9 mouse cellular contexts compared by ENCODE assay signal in genomic region chr2:92322669-92323068, GRCm38 (mm10). TPM values are rescaled to one million over a fixed set of nuclear protein-coding genes. Genes with fewer than 3 reads are reported as not detected.
DNase-seq lines count a peak whose midpoint lies in the region; ATAC-seq and TF ChIP-seq lines count a peak whose summit lies in the region.
"Had no signal": no experiment of that assay in that cellular context is flagged by ENCODE, and none has a peak within 500 bp of the region (broad histone marks: within the 10 kb centered on the region; RNA-seq: fewer than 3 reads in every experiment).

No protein-coding gene starts in this region.

- H3K36me3 ChIP-seq in testis, adult 2 months (ENCODE audit: control insufficient read depth, insufficient read depth, low read length) = peaks cover 2% of the 10 kb centered on the region; the same call in 1 of the 2 replicates
- H3K36me3 ChIP-seq in forebrain, embryonic 16.5 days (ENCODE audit: control insufficient read depth, insufficient read depth) = peaks cover 6% of the 10 kb centered on the region

- H3K4me1 ChIP-seq in testis, adult 2 months (ENCODE audit: control insufficient read depth, insufficient read depth, low read length) = no peaks in the 10 kb centered on the region
- no peaks in the 10 kb centered on the region for H3K4me1 ChIP-seq in forebrain, embryonic 16.5 days (replicated peaks; ENCODE audit: control insufficient read depth, insufficient read depth, low read length)
- H3K4me1 ChIP-seq: neural tube, embryonic 12.5 days had no signal

- peak; percentile 20; the same call in 1 of the 2 replicates for TF ChIP-seq CTCF in testis, adult 2 months (IDR thresholded peaks at IDR 0.05; ENCODE audit: control insufficient read depth, insufficient read depth, insufficient replicate concordance, low read depth, low read length)

- TF ChIP-seq POLR2A in testis, adult 2 months (IDR thresholded peaks at IDR 0.05; ENCODE audit: control insufficient read depth, low read depth, low read length) = no peak

- no peaks in the 10 kb centered on the region for H3K27me3 ChIP-seq in testis, adult 2 months (ENCODE audit: control insufficient read depth, insufficient read depth, low read length)
- H3K27me3 ChIP-seq in forebrain, embryonic 16.5 days (replicated peaks; ENCODE audit: control insufficient read depth, insufficient read depth, low read length) = no peaks in the 10 kb centered on the region
- H3K27me3 ChIP-seq: neural tube, embryonic 12.5 days had no signal

- ATAC-seq in common myeloid progenitor, adult 5-6 weeks (replicated peaks; ENCODE audit: low read depth, poor library complexity, severe bottlenecking) = peak; percentile 42; the same call in 1 of the 2 replicates
- 0 out of 2 replicates have a peak, but pooled peaks have one; percentile 48 for ATAC-seq in megakaryocyte-erythroid progenitor cell, adult 5-6 weeks (replicated peaks; ENCODE audit: low FRiP score, low TSS enrichment, poor library complexity, severe bottlenecking)
- no peak for ATAC-seq in forebrain, embryonic 16.5 days

- no peaks in the 10 kb centered on the region for H3K9me3 ChIP-seq in forebrain, embryonic 16.5 days (ENCODE audit: control insufficient read depth, low read length)
- H3K9me3 ChIP-seq: neural tube, embryonic 12.5 days had no signal

- WGBS in forebrain, embryonic 16.5 days = 94% methylated on average over 2 of the region's 2 CpGs

- no peak overlapping the region for H3K4me2 ChIP-seq in forebrain, embryonic 16.5 days (ENCODE audit: low read length)
- H3K4me2 ChIP-seq: neural tube, embryonic 12.5 days had no signal

- no peak overlapping the region for H3K9ac ChIP-seq in forebrain, embryonic 16.5 days (replicated peaks; ENCODE audit: low read depth, low read length)
- H3K9ac ChIP-seq: neural tube, embryonic 12.5 days had no signal

- H3K4me3 ChIP-seq in testis, adult 2 months (ENCODE audit: control insufficient read depth, low read depth, low read length) = no peak overlapping the region
- H3K4me3 ChIP-seq in forebrain, embryonic 16.5 days (replicated peaks; ENCODE audit: low read length) = no peak overlapping the region
- H3K4me3 ChIP-seq: neural tube, embryonic 12.5 days had no signal

- H3K27ac ChIP-seq in testis, adult 2 months (ENCODE audit: control insufficient read depth, insufficient read depth, low read depth, low read length) = no peak overlapping the region
- H3K27ac ChIP-seq in forebrain, embryonic 16.5 days (ENCODE audit: low read length) = no peak overlapping the region
- H3K27ac ChIP-seq: neural tube, embryonic 12.5 days had no signal

- peak; percentile 8 to 58 for DNase-seq in heart, adult 18-20 months
- DNase-seq in heart, adult 9 months (ENCODE audit: low spot score in 2 of 2) = no peak
- DNase-seq in testis, postnatal 14 days (ENCODE audit: low spot score) = no peak
- DNase-seq in cerebellum, adult 11 months = no peak

RNA-seq across cellular contexts. Expression of gene Pex16, which starts 51.8 kb away (rescaled TPM):
- total RNA-seq in heart, adult 18-20 months (2021) = 10 to 100 TPM; 24.8 to 27.4 TPM
- polyA plus RNA-seq in testis, adult 2 months (2012; rRNA removed) = 89.9 and 91.5 TPM in 2 replicates
- 16.0 and 18.1 TPM in 2 replicates for total RNA-seq in common myeloid progenitor, adult 5-6 weeks (2017)
- 13.1 and 25.7 TPM in 2 replicates for total RNA-seq in megakaryocyte-erythroid progenitor cell, adult 5-6 weeks (2014; fragmentation: Nextera tagmentation)
- total RNA-seq in megakaryocyte-erythroid progenitor cell, adult 5-6 weeks (2017) = 12.1 and 17.2 TPM in 2 replicates
- 38.3 and 42.0 TPM in 2 replicates for polyA plus RNA-seq in forebrain, embryonic 16.5 days (2015; fragmentation: Nextera tagmentation; extraction: Ambion mirVana)

RNA-seq across cellular contexts. Expression of gene Large2, which starts 52.0 kb away (rescaled TPM):
- under 1 TPM in 1 of 2 experiments, not detected in 1; 0.41 TPM for total RNA-seq in heart, adult 18-20 months (2021)
- 11.2 and 11.8 TPM in 2 replicates for polyA plus RNA-seq in testis, adult 2 months (2012; rRNA removed)
- total RNA-seq in common myeloid progenitor, adult 5-6 weeks (2017) = 0.15 and 1.8 TPM in 2 replicates
- not detected in 2 replicates for total RNA-seq in megakaryocyte-erythroid progenitor cell, adult 5-6 weeks (2014; fragmentation: Nextera tagmentation)
- not detected in 2 replicates for total RNA-seq in megakaryocyte-erythroid progenitor cell, adult 5-6 weeks (2017)
- polyA plus RNA-seq in forebrain, embryonic 16.5 days (2015; fragmentation: Nextera tagmentation; extraction: Ambion mirVana) = 1.4 and 2.4 TPM in 2 replicates

RNA-seq across cellular contexts. Expression of gene 1700029I15Rik, which starts 59.7 kb away (rescaled TPM):
- total RNA-seq in heart, adult 18-20 months (2021) = 1 to 10 TPM in 1 of 2 experiments, under 1 TPM in 1; 0.25 to 1.1 TPM
- polyA plus RNA-seq in testis, adult 2 months (2012; rRNA removed) = 565 and 772 TPM in 2 replicates
- 0.68 and 2.1 TPM in 2 replicates for total RNA-seq in common myeloid progenitor, adult 5-6 weeks (2017)
- total RNA-seq in megakaryocyte-erythroid progenitor cell, adult 5-6 weeks (2014; fragmentation: Nextera tagmentation) = 1.2 and 1.5 TPM in 2 replicates
- total RNA-seq in megakaryocyte-erythroid progenitor cell, adult 5-6 weeks (2017) = 1.1 and 2.5 TPM in 2 replicates
- polyA plus RNA-seq in forebrain, embryonic 16.5 days (2015; fragmentation: Nextera tagmentation; extraction: Ambion mirVana) = 5.7 and 8.6 TPM in 2 replicates

Comparison
In these comparisons a context has a peak if more than half of its experiments do, and no peak if none do; other contexts are left out.
1. DNase-seq: peak in heart, adult 18-20 months (2 of 2); none in heart, adult 9 months (0 of 2), testis, postnatal 14 days (single experiment) and cerebellum, adult 11 months (single experiment).